Mouse (Mus musculus) lung, postnatal 25 days (tissue): ENCODE measurements around the gene Kcnn4.

Experiments used
- DNase-seq: peaks from one replicate; pipeline ENCODE4 v3.0.0; 2022; ENCODE audit warnings: low spot score

The Kcnn4 gene

GRCm38 (mm10) chr7:24366716-24367632, 3.1 kb upstream of the Kcnn4 start:
- no peak for DNase-seq

- DNase-seq: no peak
Measured at GRCm38 (mm10) chr7:24368226-24368625, 1.8 kb upstream of the Kcnn4 start.

GRCm38 (mm10) chr7:24368946-24369345, 1.1 kb upstream of the Kcnn4 start:
- no peak for DNase-seq

- DNase-seq: no peak
Measured at GRCm38 (mm10) chr7:24371012-24371808, 1.1 kb downstream of the Kcnn4 start.

GRCm38 (mm10) chr7:24371809-24372145, 1.7 kb downstream of the Kcnn4 start:
- no peak for DNase-seq

- DNase-seq: peak; percentile 73
Measured at GRCm38 (mm10) chr7:24372300-24372699, 2.2 kb downstream of the Kcnn4 start.

- no peak for DNase-seq
Measured at GRCm38 (mm10) chr7:24372786-24373185, 2.7 kb downstream of the Kcnn4 start.

- DNase-seq: peak; percentile 59
Measured at GRCm38 (mm10) chr7:24373538-24374379, 3.7 kb downstream of the Kcnn4 start.

- no peak for DNase-seq
Measured at GRCm38 (mm10) chr7:24376456-24376855, 6.4 kb downstream of the Kcnn4 start.

- peak; percentile 38 for DNase-seq
Measured at GRCm38 (mm10) chr7:24377091-24377865, 7.2 kb downstream of the Kcnn4 start.

- DNase-seq: no peak
Measured at GRCm38 (mm10) chr7:24378049-24378701, 8.1 kb downstream of the Kcnn4 start.

- DNase-seq: peak; percentile 29
Measured at GRCm38 (mm10) chr7:24379934-24380333, 9.9 kb downstream of the Kcnn4 start.

- no peak for DNase-seq
Measured at GRCm38 (mm10) chr7:24380370-24380769, 10.3 kb downstream of the Kcnn4 start.

GRCm38 (mm10) chr7:24382730-24383372, 12.8 kb downstream of the Kcnn4 start:
- DNase-seq: no peak

GRCm38 (mm10) chr7:24384070-24384469, 14.0 kb downstream of the Kcnn4 start:
- DNase-seq: no peak

GRCm38 (mm10) chr7:24384827-24385226, 14.8 kb downstream of the Kcnn4 start:
- peak; percentile 63 for DNase-seq

- DNase-seq: no peak
Measured at GRCm38 (mm10) chr7:24387059-24387556, 17.0 kb downstream of the Kcnn4 start.

- no peak for DNase-seq
Measured at GRCm38 (mm10) chr7:24389516-24390187, 19.6 kb downstream of the Kcnn4 start.

GRCm38 (mm10) chr7:24390512-24390911, 20.4 kb downstream of the Kcnn4 start:
- no peak for DNase-seq

GRCm38 (mm10) chr7:24391077-24391476, 21.0 kb downstream of the Kcnn4 start:
- no peak for DNase-seq
